Mouse (Mus musculus) ES-E14 (cell line): ENCODE measurements around the gene Tmpo.

Experiments used
- MAFK ChIP-seq: IDR thresholded peaks from 2 replicates; pipeline ENCODE4 v1.6.1; 2014; ENCODE audit warnings: mild to moderate bottlenecking, low read depth, low read length, inconsistent platforms; ENCODE audit not compliant: insufficient read depth
- ZNF384 ChIP-seq: IDR thresholded peaks from 2 replicates; pipeline ENCODE4 v1.6.1; 2012; ENCODE audit warnings: low read depth, low read length, inconsistent platforms

- peak; percentile 98 for TF ChIP-seq ZNF384
- 0 out of 2 replicates have a peak, but pooled peaks have one; percentile 31 for TF ChIP-seq MAFK
Observed at GRCm38 (mm10) chr10:91123828-91124822, 57.0 kb downstream of the Tmpo start, which contains the start of gene Slc25a3.
